Mouse (Mus musculus) forebrain, embryonic 13.5 days (tissue): Measurements from ENCODE around the gene Gfi1. TPM values are rescaled to one million over a fixed set of nuclear protein-coding genes. Genes with fewer than 3 reads are reported as not detected.
A peak's percentile ranks its signal among the peaks of the same experiment; 100 is the strongest.

Source experiments
- ATAC-seq: fragments of 200-750 bp; cut with Nextera tagmentation; 2 replicates; pipeline ENCODE4 v1.8.0; 2017
- H3K27ac ChIP-seq: fragments of 300-500 bp; sonication (generic); 2 replicates; pipeline ENCODE4 v1.5.1; 2015; ENCODE audit warnings: inconsistent platforms, mild to moderate bottlenecking, moderate library complexity
- H3K27me3 ChIP-seq: fragments of 300-500 bp; sonication (generic); 2 replicates; pipeline ENCODE4 v1.6.1; 2015; ENCODE audit warnings: mild to moderate bottlenecking, inconsistent platforms
- H3K36me3 ChIP-seq: fragments of 300-500 bp; sonication (generic); 2 replicates; pipeline ENCODE4 v1.6.1; 2015; ENCODE audit warnings: mild to moderate bottlenecking, inconsistent platforms; ENCODE audit not compliant: poor library complexity, severe bottlenecking
- H3K4me1 ChIP-seq: fragments of 300-500 bp; sonication (generic); 2 replicates; pipeline ENCODE4 v1.6.1; 2015; ENCODE audit warnings: inconsistent platforms
- H3K4me2 ChIP-seq: fragments of 300-500 bp; sonication (generic); 2 replicates; pipeline ENCODE4 v1.6.1; 2015; ENCODE audit warnings: inconsistent platforms, mild to moderate bottlenecking, moderate library complexity
- H3K4me3 ChIP-seq: fragments of 300-500 bp; sonication (generic); 2 replicates; pipeline ENCODE4 v1.5.1; 2015; ENCODE audit warnings: mild to moderate bottlenecking, inconsistent platforms
- H3K9ac ChIP-seq: fragments of 300-500 bp; sonication (generic); 2 replicates; pipeline ENCODE4 v1.6.1; 2015; ENCODE audit warnings: mild to moderate bottlenecking, inconsistent platforms
- H3K9me3 ChIP-seq: fragments of 300-500 bp; sonication (generic); replicated peaks from 2 replicates; pipeline ENCODE4 v1.6.1; 2016; ENCODE audit warnings: inconsistent platforms
- WGBS: fragments of 180-500 bp; shearing (Covaris S2); methylation state at CpG from one replicate; pipeline ENCODE4 v1.1.7; 2015; 5-methylcytosine and 5-hydroxymethylcytosine counted together
- polyA plus RNA-seq: library from polyadenylated mRNA; unstranded; fragments of >200 nt; fragmentation: Nextera tagmentation; extraction: Ambion mirVana; gene quantifications from 2 replicates; pipeline ENCODE4 v1.2.1, GENCODE M21; 2015

The Gfi1 gene
- polyA plus RNA-seq, 1 experiment from 2014 or later = not detected

GRCm38 (mm10) chr5:107738296-107738695 is 12.5 kb upstream of the Gfi1 start:
- WGBS = 81% methylated on average over 3 of the region's 3 CpGs
- Histone ChIP-seq H3K4me2 (no peak overlapping the region), H3K9me3 (no peaks in the 10 kb centered on the region), H3K9ac (no peak overlapping the region), H3K27ac (no peak overlapping the region), H3K36me3 (no peaks in the 10 kb centered on the region; the same call in 1 of the 2 replicates), H3K27me3 (no peaks in the 10 kb centered on the region), H3K4me1 (no peaks in the 10 kb centered on the region), H3K4me3 (no peak overlapping the region)
- no peak for ATAC-seq

- H3K9me3 ChIP-seq = no peaks in the 10 kb centered on the region
- no peak for ATAC-seq
- WGBS = 88% methylated on average over 5 of the region's 5 CpGs
- H3K4me2 ChIP-seq = no peak overlapping the region
- H3K36me3 ChIP-seq = no peaks in the 10 kb centered on the region
- no peak overlapping the region for H3K27ac ChIP-seq
- no peak overlapping the region for H3K9ac ChIP-seq
- no peak overlapping the region for H3K4me3 ChIP-seq
- peaks cover 12% of the 10 kb centered on the region for H3K27me3 ChIP-seq
- no peaks in the 10 kb centered on the region for H3K4me1 ChIP-seq
These were observed 10.3 kb upstream of the Gfi1 start for GRCm38 (mm10) chr5:107736171-107736570.

GRCm38 (mm10) chr5:107731844-107732243 is 6.0 kb upstream of the Gfi1 start:
- Histone ChIP-seq H3K9ac (no peak overlapping the region), H3K4me1 (no peaks in the 10 kb centered on the region; the same call in 1 of the 2 replicates), H3K4me3 (no peak overlapping the region), H3K4me2 (no peak overlapping the region), H3K36me3 (no peaks in the 10 kb centered on the region), H3K9me3 (no peaks in the 10 kb centered on the region), H3K27ac (no peak overlapping the region), H3K27me3 (peaks cover 51% of the 10 kb centered on the region)
- ATAC-seq = no peak
- 28% methylated on average over 2 of the region's 2 CpGs for WGBS

- no peak for ATAC-seq
- H3K9me3 ChIP-seq = no peaks in the 10 kb centered on the region
- H3K27me3 ChIP-seq = peaks cover 55% of the 10 kb centered on the region
- no peaks in the 10 kb centered on the region for H3K36me3 ChIP-seq
- H3K4me1 ChIP-seq = peaks cover 4% of the 10 kb centered on the region
- no peak overlapping the region for H3K27ac ChIP-seq
- WGBS = 51% methylated on average over 3 of the region's 3 CpGs
- no peak overlapping the region for H3K4me2 ChIP-seq
- no peak overlapping the region for H3K4me3 ChIP-seq
- no peak overlapping the region for H3K9ac ChIP-seq
These were observed 5.6 kb upstream of the Gfi1 start for GRCm38 (mm10) chr5:107731408-107731807.

GRCm38 (mm10) chr5:107727007-107727402 is 1.2 kb upstream of the Gfi1 start:
- H3K27me3 ChIP-seq = peaks cover 94% of the 10 kb centered on the region
- ATAC-seq = no peak

GRCm38 (mm10) chr5:107726281-107727006 is 608 bp upstream of the Gfi1 start:
- peaks cover 38% of the 10 kb centered on the region for H3K4me1 ChIP-seq
- H3K27me3 ChIP-seq = peaks cover 95% of the 10 kb centered on the region
- H3K27ac ChIP-seq = no peak overlapping the region
- peak overlapping the region; percentile 23 for H3K4me3 ChIP-seq
- H3K36me3 ChIP-seq = no peaks in the 10 kb centered on the region
- no peaks in the 10 kb centered on the region for H3K9me3 ChIP-seq
- under 1% methylated on average over 57 of the region's 57 CpGs for WGBS
- no peak for ATAC-seq
- peak overlapping the region; percentile 47 for H3K4me2 ChIP-seq
- no peak overlapping the region for H3K9ac ChIP-seq

More at GRCm38 (mm10) chr5:107727007-107727402, 1.2 kb upstream of the Gfi1 start:
- peak overlapping the region; percentile 23; the same call in 1 of the 2 replicates for H3K4me3 ChIP-seq
- H3K36me3 ChIP-seq = no peaks in the 10 kb centered on the region
- H3K27ac ChIP-seq = no peak overlapping the region
- H3K9me3 ChIP-seq = no peaks in the 10 kb centered on the region
- H3K9ac ChIP-seq = no peak overlapping the region
- H3K4me1 ChIP-seq = peaks cover 33% of the 10 kb centered on the region
- peak overlapping the region; percentile 47 for H3K4me2 ChIP-seq
- 11% methylated on average over 12 of the region's 12 CpGs for WGBS

- WGBS = under 1% methylated on average over 52 of the region's 52 CpGs
- peak; percentile 26; the same call in 1 of the 2 replicates for ATAC-seq
- peak overlapping the region; percentile 23; the same call in 1 of the 2 replicates for H3K4me3 ChIP-seq
- H3K4me1 ChIP-seq = peaks cover 44% of the 10 kb centered on the region
- 0 out of 2 replicates have a peak overlapping the region, but pooled peaks have one; percentile 21 for H3K9ac ChIP-seq
- peak overlapping the region; percentile 47 for H3K4me2 ChIP-seq
- no peaks in the 10 kb centered on the region for H3K36me3 ChIP-seq
- no peaks in the 10 kb centered on the region for H3K9me3 ChIP-seq
- peaks cover 96% of the 10 kb centered on the region for H3K27me3 ChIP-seq
- no peak overlapping the region for H3K27ac ChIP-seq
These were observed 988 bp downstream of the Gfi1 start for GRCm38 (mm10) chr5:107724661-107725434.

- no peak for ATAC-seq
- Histone ChIP-seq H3K36me3 (no peaks in the 10 kb centered on the region), H3K4me3 (peak overlapping the region; percentile 19), H3K27me3 (peaks cover 99% of the 10 kb centered on the region), H3K4me2 (peak overlapping the region; percentile 33; the same call in 1 of the 2 replicates), H3K9me3 (no peaks in the 10 kb centered on the region), H3K9ac (no peak overlapping the region), H3K27ac (no peak overlapping the region), H3K4me1 (peaks cover 44% of the 10 kb centered on the region)
- WGBS = under 1% methylated on average over 49 of the region's 49 CpGs
These were observed 2.0 kb downstream of the Gfi1 start for GRCm38 (mm10) chr5:107723541-107724511.

GRCm38 (mm10) chr5:107722661-107723532 is 2.9 kb downstream of the Gfi1 start:
- Histone ChIP-seq H3K9me3 (no peaks in the 10 kb centered on the region), H3K4me1 (peaks cover 44% of the 10 kb centered on the region), H3K27me3 (peaks cover 98% of the 10 kb centered on the region), H3K4me3 (peak overlapping the region; percentile 19), H3K27ac (no peak overlapping the region), H3K36me3 (no peaks in the 10 kb centered on the region), H3K9ac (no peak overlapping the region), H3K4me2 (peak overlapping the region; percentile 33)
- ATAC-seq = no peak
- under 1% methylated on average over 34 of the region's 34 CpGs for WGBS

GRCm38 (mm10) chr5:107721638-107722011 is 4.2 kb downstream of the Gfi1 start:
- WGBS = under 1% methylated on average over 33 of the region's 33 CpGs
- peaks cover 99% of the 10 kb centered on the region for H3K27me3 ChIP-seq
- no peak overlapping the region for H3K9ac ChIP-seq

More at GRCm38 (mm10) chr5:107721638-107722011, 4.2 kb downstream of the Gfi1 start:
- 0 out of 2 replicates have a peak, but pooled peaks have one; percentile 2 for ATAC-seq
- H3K4me2 ChIP-seq = peak overlapping the region; percentile 59
- peaks cover 42% of the 10 kb centered on the region for H3K4me1 ChIP-seq
- no peaks in the 10 kb centered on the region for H3K9me3 ChIP-seq
- no peak overlapping the region for H3K27ac ChIP-seq
- H3K36me3 ChIP-seq = no peaks in the 10 kb centered on the region
- peak overlapping the region; percentile 33 for H3K4me3 ChIP-seq
